Mouse (Mus musculus) mature B cell (primary cell): Measurements from ENCODE around the gene Lhfp.

ENCODE experiments used
- in situ Hi-C: fragments of 300-500 bp; cut with MboI; formaldehyde crosslinking; loops from 2 replicates; pipeline ENCODE4 v1.14.3; 2019

Gene Lhfp

DNA sequence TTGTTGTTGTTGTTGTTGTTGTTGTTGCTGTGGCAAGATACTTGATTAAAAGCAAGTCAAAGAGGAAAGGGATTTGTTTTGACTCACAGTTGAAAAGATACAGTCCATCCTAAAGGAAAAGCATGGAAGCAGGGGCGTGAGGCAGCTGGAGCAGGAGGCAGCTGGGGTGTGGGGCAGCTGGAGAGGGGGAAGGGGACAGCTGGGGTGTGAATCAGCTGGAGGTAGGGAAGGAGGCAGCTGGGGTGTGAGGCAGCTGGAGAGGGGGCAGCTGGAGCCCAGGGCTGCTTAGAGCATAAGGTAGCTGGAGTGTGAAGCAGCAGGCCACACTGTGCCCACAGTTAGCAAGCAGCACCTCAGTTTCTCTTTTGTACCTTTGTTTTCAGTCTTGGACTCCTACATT lies 110.3 kb downstream of the Lhfp start:
- in situ Hi-C loops = no loop called here

DNA sequence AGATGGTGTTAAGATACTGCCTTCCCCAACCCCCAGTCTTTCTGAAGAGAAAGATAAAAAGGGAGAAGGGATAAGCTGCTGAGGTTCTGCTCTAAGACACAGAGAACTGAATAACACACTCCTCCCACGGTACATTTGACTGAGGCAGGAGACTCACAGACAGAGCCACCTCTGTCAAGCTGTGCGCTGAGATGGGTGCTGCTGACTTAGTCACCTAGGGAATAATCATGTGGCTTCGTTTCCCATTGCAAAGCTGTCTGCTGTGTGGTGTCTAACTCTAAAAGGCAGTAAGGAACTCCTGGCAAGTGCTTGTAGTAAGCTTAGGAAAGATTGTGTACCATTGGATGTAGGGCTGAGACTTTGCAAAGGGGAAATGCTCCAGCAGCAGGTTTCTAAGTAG lies 120.6 kb downstream of the Lhfp start:
- in situ Hi-C loops = no loop called here

DNA sequence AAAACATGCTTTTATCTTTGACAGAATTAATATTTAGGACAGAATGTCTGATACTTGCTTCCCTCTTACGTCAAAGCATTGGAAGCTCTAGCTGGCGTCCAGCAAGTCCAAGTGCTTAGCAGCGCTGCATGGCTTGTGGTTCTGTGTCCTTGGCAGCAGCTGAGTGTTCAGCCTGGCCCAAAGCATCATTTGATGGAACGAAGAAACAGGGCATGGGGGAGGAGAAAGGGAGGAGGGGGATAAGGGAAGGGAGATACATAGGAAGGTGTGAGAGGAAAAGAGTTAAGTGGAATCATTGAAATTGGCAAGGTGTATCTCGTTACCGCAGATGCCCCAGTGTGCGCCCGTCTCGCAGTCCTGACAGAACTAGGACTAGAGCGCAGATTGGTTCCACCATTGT lies 124.0 kb downstream of the Lhfp start:
- in situ Hi-C loops = no loop called here

DNA sequence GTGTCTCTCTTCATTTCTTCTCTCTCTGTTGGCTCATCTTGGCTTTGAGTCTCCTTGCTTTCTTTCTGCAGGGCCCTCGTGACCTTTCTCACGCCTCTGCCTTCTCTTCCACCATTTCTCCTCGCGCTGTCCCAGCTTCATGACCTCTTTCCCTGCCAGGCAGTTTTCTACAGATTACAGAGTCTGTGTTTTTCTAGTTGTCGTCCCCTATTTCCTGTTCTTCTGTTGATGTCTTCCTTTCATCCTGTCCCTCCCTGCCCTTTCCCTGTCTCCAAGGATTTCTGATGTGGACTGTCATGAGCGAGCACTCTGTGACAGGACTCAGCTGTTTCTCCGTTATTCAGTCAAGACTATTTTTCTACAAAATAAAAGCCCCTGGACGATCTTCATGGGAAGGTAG lies 124.7 kb downstream of the Lhfp start:
- in situ Hi-C loops = no loop called here

DNA sequence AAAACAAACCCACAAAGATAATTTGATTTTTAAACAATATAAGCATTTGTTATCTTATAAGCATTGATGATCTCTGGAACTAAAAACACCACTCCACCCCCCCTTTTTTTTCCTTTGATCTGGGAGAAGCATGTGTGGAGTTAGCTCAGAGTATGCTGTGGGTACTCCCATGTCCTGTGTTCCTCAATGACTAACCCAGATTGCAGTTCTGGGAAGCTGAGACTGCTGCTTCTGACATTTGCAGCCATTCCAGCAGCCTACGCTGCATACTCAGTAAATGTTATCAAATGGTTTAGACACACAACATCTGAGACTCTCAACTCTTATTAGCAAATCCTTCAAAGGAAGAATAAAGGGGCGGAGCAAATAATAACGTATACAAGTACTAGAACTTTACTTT lies 128.2 kb downstream of the Lhfp start:
- in situ Hi-C loops = no loop called here

DNA sequence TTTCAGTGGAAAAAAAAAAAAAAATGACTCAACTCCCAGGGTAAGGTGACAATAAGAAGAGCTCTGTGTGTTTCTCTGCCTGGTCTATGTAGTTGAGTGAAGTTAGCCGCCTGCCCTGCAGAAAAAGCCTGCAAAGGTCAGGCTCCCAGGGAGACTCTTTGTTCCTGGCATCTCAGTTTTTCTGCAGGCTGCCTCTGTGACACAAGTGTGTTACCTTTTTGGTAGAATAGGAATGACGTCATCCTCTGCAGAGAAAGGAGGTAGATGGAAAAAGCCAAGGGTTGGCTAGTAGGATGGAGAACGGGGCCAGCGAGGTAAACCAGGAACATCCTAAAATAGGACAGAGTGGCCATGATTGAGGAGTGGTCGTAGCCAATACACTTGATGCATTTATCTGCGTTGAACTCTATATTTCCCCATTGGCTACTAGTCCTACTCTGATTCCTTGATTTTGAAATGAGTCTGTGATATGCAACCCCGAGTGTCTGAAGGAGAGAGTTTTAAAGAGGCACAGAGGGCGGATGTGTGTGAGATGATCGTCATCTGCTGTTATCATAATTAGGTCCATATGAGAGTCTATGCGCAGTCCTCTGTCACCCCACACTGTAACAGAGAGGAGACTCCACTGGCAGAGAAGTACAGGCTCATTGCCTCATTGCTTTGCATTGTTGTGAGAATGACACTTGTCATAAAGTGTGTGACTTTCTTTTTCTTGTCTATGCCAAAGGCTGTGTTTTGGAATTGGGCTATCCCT lies 132.2 kb downstream of the Lhfp start:
- in situ Hi-C loops = no loop called here

DNA sequence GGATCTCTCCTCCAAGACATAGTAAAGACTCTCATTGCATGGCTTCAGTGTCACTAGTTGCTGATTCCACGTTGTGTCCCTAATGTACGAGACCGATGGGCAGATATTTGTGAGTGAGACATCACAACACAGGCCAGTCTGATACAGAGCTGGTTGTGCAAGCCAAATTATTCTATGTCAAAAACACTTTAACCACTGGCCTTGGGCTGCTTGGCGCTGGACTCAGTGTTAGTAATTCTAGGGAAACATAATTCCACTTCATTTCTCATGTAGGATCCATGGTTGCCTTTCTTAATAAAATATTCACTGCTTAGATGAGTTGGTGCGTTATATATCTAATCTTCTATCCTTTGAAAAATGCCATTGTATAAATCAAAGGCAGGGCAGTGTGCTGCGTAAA lies 138.6 kb downstream of the Lhfp start:
- in situ Hi-C loops = no loop called here

DNA sequence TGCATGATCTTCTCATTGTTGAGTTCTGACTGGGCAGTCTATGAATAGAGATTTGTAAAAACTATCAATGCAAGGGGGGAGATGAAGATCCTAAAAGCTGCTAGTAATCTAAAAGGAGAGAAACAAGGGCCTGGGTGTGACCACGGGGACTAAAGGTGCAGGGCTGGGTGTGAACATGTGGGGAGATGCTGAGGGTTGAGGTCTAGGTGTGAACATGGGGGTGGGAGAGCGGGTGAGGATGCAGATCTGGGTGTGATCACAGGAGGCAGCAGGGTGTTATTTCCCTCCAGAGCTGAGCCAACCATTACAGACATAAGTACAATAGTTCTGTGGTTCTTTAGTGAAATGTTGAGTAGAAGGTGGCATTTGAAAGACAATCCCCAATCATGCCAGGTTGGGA lies 144.1 kb downstream of the Lhfp start:
- in situ Hi-C loops = no loop called here

DNA sequence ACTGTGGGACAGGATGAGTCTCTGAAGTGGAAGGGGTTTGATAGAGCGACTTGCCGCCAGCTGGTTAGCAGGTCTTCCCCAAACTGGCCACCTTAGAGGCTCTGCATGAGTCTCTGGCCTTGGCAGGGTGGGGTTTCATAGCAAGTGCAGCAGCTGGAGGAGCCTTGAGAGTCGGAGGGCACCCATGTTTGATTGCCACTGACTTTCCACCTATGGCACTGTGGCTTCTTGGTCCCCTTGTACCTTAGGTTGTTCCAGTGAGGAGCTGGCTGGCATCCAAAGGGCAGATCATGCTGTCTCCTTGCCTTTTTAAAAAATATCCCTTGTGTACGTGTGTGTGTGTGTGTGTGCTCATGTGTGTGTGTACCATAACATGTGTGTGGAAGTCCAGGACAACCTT lies 152.1 kb downstream of the Lhfp start:
- in situ Hi-C loops = no loop called here

DNA sequence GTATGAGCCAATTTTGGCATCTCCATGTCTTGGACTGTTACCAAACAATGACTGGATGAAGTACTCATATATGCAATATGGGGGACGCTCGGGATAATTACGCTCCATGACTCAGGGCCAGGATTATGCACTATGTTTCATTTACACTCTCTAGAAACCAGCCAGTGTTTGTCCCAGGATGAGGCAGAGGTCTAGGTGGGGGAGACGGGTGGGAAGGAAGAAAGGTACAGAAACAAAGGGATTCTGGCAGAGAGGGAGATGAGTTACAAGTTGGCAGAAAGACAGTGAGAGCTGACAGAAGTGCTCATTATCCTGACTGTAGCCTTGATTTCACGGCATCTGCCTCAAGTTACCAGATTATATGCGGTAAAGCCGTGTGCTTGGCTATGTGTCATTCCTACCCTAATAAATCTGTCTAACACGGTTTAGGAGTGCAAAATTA lies 154.4 kb downstream of the Lhfp start:
- in situ Hi-C loops = no loop called here

DNA sequence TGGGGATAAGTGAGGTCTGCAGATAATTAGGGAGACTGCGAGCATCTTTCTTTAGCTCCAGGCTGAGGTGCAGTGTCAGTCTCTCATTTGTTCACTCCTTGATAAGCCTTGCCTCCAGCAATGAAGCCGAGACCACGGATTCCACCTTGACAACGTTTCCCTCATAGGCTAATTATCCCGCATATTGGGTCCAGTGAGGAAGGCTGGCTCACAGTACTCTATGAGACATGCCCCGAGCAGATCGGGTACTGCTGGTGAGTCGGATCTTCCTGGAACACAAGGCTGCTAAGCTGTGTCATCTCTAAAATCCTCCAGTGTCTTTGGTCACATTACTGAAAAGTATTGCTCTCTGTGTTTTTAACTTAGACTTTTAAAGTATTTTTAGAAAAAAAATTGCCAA lies 158.8 kb downstream of the Lhfp start:
- in situ Hi-C loops = no loop called here

DNA sequence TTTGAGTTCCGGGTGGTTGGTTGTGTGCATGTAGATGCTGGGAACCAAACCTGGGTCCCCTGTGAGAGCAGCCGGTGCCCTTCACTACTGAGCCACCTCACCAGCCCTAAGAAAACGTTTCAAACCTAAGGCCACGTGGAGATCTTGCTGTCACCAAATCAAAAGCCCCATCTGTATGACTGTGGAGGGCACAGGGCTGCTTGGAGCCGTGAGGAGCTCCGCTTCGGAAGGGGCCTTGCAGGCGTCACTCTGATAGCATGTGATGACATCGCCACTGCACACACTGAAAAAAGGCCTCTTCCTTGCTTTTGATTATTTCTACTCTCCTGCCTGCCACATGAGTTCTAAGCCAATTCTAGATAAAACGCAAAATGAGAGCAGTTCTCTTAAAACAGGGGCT lies 159.5 kb downstream of the Lhfp start:
- in situ Hi-C loops = no loop called here

DNA sequence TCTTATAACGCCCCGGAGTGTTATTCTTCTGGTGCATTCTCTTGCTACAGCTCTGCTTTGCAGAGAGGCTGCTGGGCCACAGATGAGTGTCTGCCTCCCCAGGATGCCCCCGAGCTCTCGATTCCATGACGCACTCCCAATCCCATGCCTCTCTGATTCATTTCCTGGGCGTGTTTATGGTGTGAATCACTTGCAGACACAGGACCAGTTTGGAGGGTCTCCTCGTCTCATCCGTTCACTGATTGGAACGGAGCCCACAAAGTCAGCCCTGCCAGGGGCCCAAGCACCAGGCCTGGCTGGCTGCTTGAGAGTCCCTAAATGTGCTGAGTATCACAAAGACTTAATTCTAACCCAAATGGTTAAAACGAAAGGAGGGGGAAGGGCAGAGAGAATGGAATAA lies 160.3 kb downstream of the Lhfp start:
- in situ Hi-C loops = no loop called here

DNA sequence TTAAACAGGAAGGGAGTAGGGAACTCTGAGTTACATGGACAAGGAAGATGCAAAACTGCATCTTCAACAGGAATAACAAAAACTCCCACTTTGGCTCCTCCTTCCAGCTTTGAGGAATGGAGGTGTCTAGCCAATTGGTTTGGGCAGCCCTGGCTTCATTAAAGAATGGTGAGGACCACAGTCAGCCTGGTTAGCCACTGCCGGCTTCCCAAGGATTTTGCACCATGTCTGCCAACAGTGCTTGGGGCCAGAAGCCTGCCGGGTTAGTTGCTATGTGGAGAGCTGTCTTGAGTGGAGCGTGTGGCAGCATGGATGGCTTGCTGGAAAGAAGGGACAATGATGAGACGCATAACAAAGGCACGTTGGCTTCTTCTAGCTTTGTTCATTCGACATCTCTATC lies 160.9 kb downstream of the Lhfp start:
- in situ Hi-C loops = no loop called here

DNA sequence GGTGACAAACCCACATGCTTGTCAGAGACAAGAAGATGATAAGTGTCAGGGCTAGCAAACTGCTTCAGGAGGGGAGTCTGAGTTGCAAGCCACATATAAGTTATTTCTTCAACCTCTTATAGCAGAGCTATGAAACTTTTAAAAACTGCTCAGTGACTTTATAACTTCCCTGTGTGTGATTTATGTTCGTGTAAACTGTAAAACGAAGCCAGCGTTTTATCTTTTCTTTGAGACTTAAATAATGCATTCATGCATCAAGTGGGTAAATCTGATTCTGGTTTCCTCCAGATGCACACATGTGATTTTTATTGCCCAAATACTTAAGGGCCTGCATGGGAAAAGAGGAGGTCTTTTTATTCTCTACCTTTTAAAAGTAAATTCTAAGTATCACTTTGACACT lies 161.4 kb downstream of the Lhfp start:
- in situ Hi-C loops = no loop called here

DNA sequence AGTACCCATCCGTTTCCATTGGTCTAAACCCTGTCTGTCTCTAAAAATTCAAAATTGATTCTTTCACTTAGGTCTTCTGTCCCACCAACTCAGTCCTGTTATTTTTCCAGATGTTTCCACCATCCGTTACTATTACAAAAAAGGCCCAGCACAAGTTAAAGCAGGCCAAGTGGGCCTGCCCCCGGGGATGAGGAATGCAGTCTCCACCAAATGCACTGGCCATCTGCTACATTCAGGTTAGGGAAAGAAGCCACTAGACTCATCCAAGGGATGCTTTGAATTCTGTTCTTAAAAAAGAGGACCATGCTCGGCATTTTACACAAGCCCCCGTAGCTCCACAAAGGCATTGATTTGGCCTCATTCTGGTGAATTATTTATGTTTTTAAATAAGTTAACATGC lies 162.3 kb downstream of the Lhfp start:
- in situ Hi-C loops = no loop called here

DNA sequence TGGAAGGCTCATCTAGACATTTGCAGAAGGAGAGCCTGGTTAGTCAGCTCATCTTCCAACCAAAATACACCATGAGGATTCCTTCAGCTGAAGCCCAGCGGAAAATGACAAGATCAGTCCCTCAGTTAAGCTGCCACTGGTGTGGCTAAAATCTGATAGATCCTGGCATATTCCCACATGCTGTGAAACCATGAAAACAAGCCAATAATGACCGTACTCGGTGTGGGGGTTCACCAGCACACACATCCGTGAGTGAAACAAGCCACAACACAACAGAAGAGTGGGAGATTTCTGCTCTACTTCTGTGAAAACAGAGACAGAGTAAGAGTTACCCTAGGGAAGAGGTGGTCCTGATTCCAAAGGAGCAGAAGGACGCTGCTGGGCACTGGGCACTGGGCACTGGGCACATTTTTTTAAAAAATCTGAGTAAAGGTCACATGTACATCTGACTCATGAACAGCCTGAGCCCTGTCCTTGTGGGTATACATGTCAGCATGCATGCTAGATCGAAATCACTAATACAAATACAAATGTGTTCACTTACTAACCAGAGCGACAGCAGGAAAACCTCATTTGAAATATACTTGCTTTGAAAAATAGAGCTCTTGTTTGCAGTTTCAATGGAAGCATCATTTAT lies 163.1 kb downstream of the Lhfp start:
- in situ Hi-C loops = no loop called here

DNA sequence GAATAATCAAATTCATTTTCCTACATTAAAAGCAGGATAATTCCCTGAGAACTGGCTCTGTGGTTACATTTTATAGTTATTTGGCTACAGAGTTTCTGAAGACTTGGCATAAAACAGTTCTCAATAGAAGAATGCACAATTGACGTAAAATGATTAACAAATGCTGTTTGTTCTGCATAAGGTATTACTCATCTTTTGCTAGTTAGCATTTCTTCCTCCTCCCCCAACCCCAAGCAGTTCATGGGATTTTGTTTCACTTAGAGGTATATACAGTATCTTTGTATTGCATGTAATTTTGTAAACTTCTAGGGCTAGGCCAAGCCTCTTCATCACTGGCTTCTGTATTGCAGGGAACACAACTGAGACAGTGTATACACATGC lies 163.6 kb downstream of the Lhfp start:
- in situ Hi-C loops = no loop called here

DNA sequence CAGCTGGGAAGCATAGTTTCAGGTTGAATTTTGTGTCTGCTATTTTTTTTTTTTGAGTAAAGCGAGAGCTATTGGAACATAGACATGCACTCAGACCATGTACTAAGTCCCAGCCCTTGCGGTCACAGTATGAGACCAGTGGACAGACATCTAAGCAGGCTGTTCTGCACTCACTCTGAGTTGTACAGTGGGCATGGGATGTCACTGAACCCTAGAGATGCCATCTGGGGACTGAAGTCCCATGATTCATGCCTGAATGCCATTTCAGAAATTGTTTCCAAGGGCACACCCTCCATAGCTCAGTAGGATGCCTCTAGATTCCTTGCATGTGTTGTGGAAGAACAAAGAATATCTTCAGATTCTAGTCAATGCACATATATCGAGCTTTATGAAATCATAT lies 164.4 kb downstream of the Lhfp start:
- in situ Hi-C loops = no loop called here

DNA sequence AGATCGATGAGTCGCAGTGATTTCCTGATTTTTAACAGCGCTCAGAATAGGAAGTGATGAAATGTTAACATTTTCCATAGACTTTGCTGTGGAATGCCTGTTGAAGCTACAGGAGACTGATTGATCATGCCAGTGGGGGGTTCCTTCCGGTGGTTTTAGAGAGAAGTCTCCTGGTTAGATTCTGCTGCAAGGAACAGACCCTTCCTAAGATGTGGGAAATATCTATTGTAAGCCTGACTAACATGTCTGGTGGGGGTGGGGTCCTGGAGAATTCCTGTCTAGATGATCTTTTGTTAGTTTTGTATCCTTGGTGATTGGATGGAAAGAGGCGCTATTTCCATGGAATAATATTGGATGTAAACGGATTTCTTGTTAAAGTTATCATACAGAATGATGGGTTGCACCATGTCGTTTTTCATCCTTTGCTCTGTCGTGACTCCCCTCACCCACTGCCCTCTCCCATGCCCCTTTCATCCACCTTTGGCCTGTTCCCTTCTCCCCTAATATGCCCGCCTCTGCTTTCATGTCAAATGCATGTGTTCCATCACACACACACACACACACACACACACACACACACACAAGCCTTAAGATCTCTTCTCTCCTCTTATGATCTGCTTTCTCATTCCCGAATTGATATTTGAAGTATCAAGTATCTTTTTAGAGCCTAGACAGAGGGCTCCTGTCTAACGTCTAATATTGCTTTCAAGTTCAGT lies 165.3 kb downstream of the Lhfp start:
- in situ Hi-C loops = no loop called here

DNA sequence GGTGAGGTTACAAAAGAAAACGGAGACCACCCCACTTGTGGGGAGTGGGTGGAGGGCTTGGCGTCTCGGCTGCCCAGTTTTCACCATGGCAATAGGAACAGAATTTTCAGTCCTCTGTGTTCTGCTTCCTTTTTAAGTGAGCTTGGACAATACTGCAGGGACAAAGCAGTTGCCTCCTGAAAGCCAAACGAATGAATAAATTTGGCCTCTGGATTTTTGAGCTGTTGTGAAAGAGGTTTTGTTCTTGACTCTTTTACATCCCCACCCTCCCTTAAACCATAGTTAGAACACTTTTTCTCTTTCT lies 165.8 kb downstream of the Lhfp start:
- in situ Hi-C loops = no loop called here

DNA sequence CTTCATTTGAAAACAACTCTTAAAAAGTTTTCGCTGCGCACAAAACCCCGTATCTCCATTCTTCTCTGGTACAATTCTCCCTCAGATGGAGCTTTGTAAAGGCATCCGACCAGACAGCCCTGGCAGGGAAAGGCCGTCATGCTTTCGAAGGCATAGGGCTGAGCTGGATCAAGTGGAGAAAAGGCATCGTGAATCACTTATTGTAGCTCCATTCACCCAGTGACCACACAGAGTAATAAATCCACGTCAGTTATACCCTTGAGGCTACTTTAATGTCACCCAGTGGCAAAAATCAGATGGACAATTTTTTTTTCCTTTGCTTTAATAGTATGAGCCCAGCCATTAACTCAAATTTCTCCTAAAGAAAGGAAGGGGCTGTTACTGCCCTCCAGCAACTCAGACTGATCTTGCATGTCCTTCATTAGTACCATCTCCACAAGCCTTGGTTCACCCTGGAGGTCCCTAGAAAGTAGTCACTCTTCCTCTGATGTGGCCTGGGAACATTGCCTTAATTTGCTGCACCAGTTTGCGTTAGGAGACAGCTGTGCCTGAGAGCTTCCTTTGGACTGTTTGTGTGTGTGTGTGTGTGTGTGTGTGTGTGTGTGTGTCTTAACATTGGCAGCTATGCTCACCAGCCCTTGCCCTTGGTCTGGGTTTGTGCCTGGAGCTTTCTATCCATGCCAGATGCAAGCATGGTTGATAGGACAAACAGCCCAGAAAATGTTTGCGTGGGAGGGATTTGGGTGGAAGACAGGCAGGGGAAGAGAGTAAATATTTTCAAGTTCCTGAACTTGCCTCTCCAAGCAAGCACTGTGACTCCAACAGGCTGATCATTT lies 169.6 kb downstream of the Lhfp start:
- in situ Hi-C loops = no loop called here

DNA sequence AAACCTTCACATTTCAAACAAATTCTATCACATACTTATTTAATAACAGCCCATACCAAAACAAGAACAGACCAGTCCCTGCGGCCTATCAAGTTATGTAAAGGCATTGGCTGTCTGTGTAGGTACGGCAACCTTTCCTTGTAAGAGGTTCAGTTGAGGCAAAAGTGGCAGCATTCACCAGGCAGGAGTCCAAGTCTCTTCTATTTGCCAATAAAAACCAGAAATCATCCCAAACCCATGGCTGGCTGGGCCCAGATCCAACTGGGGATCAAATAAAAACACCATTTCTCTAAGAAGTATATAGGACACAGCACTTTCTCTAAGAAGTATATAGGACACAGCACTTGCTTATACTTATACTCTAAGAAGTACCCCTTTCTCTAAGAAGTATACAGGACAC lies 171.3 kb downstream of the Lhfp start:
- in situ Hi-C loops = no loop called here
